Mouse (Mus musculus) small intestine, adult 10 weeks (tissue): ENCODE data around the gene Rgs10. TPM values are rescaled to one million over a fixed set of nuclear protein-coding genes. Genes with fewer than 3 reads are reported as not detected.

Experiments
- polyA plus RNA-seq: library from polyadenylated mRNA; stranded (reverse); fragments of 350-450 nt; fragmentation: Illumina TruSeq; extraction: RNeasy Lipid Tissue Mini Kit (QIAGEN cat#74804); gene quantifications from one replicate; pipeline ENCODE4 v1.2.3, GENCODE M21; 2014; ENCODE audit warnings: low replicate concordance

Gene Rgs10
- 24.6 TPM for polyA plus RNA-seq

GRCm38 (mm10) chr7:128417930-128418779 is at the start of gene Rgs10:
Gene Rgs10, minus strand, starts transcription at chr7:128418758.

DNA sequence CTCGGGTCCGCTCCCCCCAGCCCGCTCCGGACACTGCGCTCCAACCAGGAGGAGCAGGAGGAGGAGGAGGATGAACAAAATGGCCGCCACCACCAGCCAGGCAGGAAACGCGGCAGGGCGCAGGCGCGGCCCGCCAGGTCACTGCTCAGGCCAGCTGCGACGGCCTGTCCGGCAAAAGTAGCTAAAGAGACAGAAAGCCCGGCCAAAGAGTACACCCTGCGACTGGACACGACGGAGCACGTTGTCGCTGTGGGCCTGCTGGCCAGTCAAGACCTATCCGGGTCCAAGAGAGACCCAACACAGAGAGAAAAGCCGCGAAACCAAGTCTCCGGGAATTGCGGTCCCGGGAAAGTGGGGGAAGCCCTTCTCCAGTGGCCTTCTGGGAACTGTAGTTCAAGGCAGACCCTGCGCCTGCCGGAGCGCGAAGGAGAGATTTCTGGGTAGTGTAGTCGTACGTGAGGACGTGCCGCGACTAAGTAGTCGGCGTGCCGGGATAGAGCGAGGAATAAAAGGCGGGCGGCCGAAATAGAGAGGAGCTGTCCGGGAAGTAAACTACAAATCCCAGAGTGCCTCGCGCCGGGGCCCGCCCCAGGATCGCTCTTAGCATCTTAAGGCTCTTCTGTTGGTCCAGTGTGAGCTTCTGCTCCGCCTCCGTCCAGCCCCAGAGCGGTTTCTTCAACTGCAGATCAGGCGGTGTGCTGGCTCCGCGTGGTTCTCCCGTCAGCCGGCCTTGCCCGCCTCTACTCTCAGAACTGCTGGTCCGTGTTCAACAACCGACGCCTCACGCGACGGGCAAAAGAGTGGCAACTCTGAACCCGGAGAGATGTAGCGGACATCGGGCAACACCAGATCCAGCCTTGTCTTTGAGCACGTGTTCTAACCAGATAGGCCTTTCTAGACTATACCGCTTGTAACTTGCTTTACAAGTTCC is 43.0 kb upstream of the Rgs10 start, which contains the start of gene Tial1:
Gene Tial1 (minus strand): TSS at position 433 of the 931 bp plus-strand sequence.

Other genes with a start within 250 kb of the Rgs10 start
- not detected for gene Cox6a2, start 212.4 kb downstream of the Rgs10 start, polyA plus RNA-seq
- gene Armc5, start 181.4 kb downstream of the Rgs10 start, polyA plus RNA-seq: 0.19 TPM
- gene 9130023H24Rik, start 180.7 kb downstream of the Rgs10 start, polyA plus RNA-seq: 3.6 TPM
- gene Tgfb1i1, start 171.9 kb downstream of the Rgs10 start, polyA plus RNA-seq: 5.0 TPM
- not detected for gene Slc5a2, start 153.1 kb downstream of the Rgs10 start, polyA plus RNA-seq
- 9.7 TPM for gene BC017158, start 120.6 kb downstream of the Rgs10 start, polyA plus RNA-seq
- gene Tial1, start 43.0 kb upstream of the Rgs10 start, polyA plus RNA-seq: 181 TPM
- gene Bag3, start 104.9 kb upstream of the Rgs10 start, polyA plus RNA-seq: 12.1 TPM
- 14.4 TPM for gene Inpp5f, start 192.6 kb upstream of the Rgs10 start, polyA plus RNA-seq